Mouse (Mus musculus): ENCODE data around the gene Eml2. TPM values are rescaled to one million over a fixed set of nuclear protein-coding genes. Genes with fewer than 3 reads are reported as not detected.

Gene Eml2
- polyA plus RNA-seq (2012) = 0.25 and 0.57 TPM in 2 replicates

DNA sequence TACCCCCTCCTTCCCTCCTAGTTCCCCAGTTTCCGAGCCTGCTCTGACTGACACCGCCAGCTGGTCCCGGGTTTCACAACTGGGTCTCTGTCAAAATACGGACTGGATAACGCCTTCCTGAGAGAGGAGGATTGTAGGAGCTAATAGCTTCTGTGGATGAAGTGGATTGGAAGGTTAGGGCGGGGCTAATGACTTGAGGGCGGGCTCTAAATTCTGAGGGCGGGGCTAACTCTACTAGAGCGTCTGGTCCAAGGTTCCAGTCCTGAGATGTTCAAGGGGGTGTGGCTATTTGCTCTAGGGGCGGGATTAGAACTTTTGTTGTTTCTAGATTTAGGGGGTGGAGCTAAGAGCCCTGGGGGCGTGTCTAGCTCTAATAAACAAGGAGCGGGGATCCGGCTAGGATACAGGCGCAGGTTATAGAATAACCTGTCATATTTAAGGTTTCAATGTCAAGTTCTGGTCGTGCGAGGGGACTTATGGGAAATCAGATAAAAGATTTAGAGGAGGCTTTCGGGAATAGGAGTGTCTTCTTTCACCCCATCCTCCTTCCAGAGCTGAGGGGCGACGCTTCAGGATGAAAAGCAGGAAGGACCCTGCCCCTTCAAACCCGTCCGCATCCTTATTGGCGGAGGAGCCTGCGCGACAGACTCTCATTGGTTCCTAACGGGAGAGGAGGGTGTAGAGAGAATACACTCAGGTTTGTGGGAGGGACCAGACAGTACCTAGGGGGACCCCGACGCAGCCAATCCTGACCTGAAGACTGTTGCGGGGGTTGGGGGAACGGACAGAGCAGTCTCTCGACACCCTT, at the start of gene Eml2:
TSS of gene Eml2 (plus strand) at position 714 of the 808 bp plus-strand sequence.
- Histone ChIP-seq H3K36me3 (ENCODE audit: control insufficient read depth) (no peaks in the 10 kb centered on the region), H3K4me1 (ENCODE audit: control insufficient read depth) (peaks cover 41% of the 10 kb centered on the region), H3K4me3 (replicated peaks) (no peak within 1 kb of the TSS), H3K27me3 (ENCODE audit: control insufficient read depth) (peaks cover 93% of the 10 kb centered on the region), H3K9me3 (ENCODE audit: control insufficient read depth, low read length) (peaks cover 9% of the 10 kb centered on the region)
- TF ChIP-seq GATA1 (IDR thresholded peaks at IDR 0.05; ENCODE audit: low read length) (no peak), TAL1 (IDR thresholded peaks at IDR 0.05; ENCODE audit: low read length) (no peak)

DNA sequence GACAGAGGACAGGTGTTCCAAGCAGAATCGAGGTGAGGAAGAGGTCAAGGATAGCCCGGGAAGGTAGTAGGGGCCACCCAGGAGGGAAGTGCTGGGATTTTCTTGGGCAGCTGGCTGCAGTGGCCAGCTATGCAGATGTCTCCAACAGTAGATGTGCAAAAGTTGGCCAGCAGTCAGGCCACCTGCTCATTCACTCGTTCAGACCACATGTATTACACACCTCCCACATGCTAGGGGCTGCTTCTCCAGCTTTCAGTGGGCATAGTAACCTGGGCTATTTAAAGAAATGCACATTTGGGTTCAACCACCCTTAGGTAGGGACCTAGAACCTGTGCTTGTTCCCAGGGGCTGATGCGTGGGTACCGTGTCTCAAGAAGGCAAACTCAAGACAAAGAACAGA, 48.5 kb upstream of the Eml2 start:
- H3K36me3 ChIP-seq (ENCODE audit: control insufficient read depth) = peaks cover 37% of the 10 kb centered on the region
- H3K9me3 ChIP-seq (ENCODE audit: control insufficient read depth, low read length) = no peaks in the 10 kb centered on the region
- no peak for TF ChIP-seq GATA1 (IDR thresholded peaks at IDR 0.05; ENCODE audit: low read length)
- no peak for TF ChIP-seq TAL1 (IDR thresholded peaks at IDR 0.05; ENCODE audit: low read length)
- H3K4me1 ChIP-seq (ENCODE audit: control insufficient read depth) = peaks cover 15% of the 10 kb centered on the region
- H3K27me3 ChIP-seq (ENCODE audit: control insufficient read depth) = no peaks in the 10 kb centered on the region
- H3K4me3 ChIP-seq (replicated peaks) = no peak overlapping the region

DNA sequence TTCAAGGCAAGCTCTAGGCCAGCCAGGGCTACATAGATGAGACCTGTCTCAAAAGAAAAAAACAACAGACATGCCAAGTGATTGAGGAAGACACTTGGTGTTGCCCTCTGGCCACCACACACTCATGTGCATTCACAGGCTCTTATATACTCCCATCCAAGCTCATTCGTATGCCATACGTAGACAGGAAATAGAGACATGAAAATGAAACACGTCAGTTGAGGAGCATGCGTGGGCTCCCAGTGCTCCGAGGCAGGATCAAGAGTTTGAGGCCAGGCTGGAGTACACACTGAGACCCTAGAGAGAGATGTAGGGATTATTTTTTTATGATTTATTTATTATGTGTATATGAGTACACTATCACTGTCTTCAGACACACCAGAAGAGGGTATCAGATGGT, 46.8 kb upstream of the Eml2 start:
- Histone ChIP-seq H3K4me3 (replicated peaks) (no peak overlapping the region), H3K27me3 (ENCODE audit: control insufficient read depth) (no peaks in the 10 kb centered on the region), H3K4me1 (ENCODE audit: control insufficient read depth) (peaks cover 15% of the 10 kb centered on the region), H3K36me3 (ENCODE audit: control insufficient read depth) (peaks cover 42% of the 10 kb centered on the region), H3K9me3 (ENCODE audit: control insufficient read depth, low read length) (no peaks in the 10 kb centered on the region)
- TF ChIP-seq TAL1 (IDR thresholded peaks at IDR 0.05; ENCODE audit: low read length) (no peak), GATA1 (IDR thresholded peaks at IDR 0.05; ENCODE audit: low read length) (no peak)

DNA sequence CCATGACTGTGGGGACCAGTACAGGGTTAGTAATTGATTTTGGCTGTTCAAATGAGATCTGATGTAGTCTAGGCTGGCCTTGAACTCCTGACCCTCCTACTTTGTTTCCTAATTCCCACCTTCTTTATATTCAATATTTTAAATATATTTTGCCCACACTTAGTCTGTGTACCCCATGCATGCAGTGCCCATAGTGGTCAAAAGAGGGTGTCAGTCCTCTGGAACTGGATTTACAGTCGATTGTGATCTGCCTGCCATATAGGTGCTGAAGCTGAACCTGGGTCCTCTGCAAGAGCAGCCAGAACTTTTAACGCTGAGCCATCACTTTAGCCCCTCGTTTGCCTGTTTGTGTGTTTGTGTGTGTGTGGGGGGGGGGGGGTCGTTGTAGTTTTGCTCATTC, 45.6 kb upstream of the Eml2 start:
- peaks cover 15% of the 10 kb centered on the region for H3K4me1 ChIP-seq (ENCODE audit: control insufficient read depth)
- TF ChIP-seq GATA1 (IDR thresholded peaks at IDR 0.05; ENCODE audit: low read length) (no peak), TAL1 (IDR thresholded peaks at IDR 0.05; ENCODE audit: low read length) (no peak)
- H3K36me3 ChIP-seq (ENCODE audit: control insufficient read depth) = peaks cover 49% of the 10 kb centered on the region
- no peaks in the 10 kb centered on the region for H3K9me3 ChIP-seq (ENCODE audit: control insufficient read depth, low read length)
- no peak overlapping the region for H3K4me3 ChIP-seq (replicated peaks)
- no peaks in the 10 kb centered on the region for H3K27me3 ChIP-seq (ENCODE audit: control insufficient read depth)

DNA sequence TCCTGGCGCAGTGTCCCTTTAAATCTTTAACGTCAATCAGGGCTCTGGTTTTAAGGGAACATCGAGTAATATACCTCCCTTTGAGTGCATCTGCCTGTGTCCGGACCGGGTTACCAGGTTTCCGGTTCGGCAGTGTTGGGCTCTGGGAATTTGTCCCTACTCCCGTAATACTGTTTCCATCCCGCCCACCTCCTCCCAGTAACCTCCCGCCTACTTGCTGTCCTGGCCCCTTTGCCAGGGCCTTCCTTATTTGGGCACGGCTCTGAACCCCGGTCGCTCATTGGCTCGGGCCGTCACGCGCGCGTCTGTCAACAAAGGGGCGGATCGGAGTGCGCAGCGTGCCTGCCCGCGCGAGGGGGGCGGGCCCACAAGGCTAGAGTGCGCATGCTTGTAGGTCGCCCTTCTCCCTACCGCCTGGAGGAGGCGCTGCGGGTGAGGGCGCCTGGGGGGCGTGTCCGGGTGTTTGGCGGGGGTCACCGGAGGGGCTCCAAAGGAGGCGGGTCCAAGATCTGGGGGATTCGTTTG, 44.8 kb upstream of the Eml2 start:
- Histone ChIP-seq H3K4me3 (replicated peaks) (peak overlapping the region; percentile 61), H3K27me3 (ENCODE audit: control insufficient read depth) (no peaks in the 10 kb centered on the region), H3K4me1 (ENCODE audit: control insufficient read depth) (peaks cover 15% of the 10 kb centered on the region), H3K9me3 (ENCODE audit: control insufficient read depth, low read length) (peaks cover 5% of the 10 kb centered on the region), H3K36me3 (ENCODE audit: control insufficient read depth) (peaks cover 50% of the 10 kb centered on the region)
- no peak for TF ChIP-seq TAL1 (IDR thresholded peaks at IDR 0.05; ENCODE audit: low read length)
- TF ChIP-seq GATA1 (IDR thresholded peaks at IDR 0.05; ENCODE audit: low read length) = no peak

DNA sequence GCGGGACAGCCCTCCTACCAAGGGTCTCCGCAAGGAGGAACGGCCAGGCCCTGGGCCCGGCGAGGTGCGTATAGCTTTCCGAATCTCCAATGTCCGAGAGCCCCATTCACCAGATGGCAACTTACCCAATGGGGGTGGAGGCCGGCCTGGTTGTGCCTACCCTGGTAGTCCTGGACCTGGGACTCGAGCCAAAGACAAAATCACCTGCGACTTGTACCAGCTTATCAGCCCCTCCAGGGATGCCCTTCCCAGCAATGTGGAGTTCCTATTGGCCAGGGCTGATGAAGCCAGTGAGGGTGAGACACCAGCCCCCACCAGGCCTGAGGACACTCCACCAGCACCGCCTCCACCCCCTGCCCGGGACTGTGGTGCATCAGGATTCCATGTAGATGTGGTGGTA, 40.1 kb upstream of the Eml2 start:
- TF ChIP-seq TAL1 (IDR thresholded peaks at IDR 0.05; ENCODE audit: low read length) (no peak), GATA1 (IDR thresholded peaks at IDR 0.05; ENCODE audit: low read length) (no peak)
- Histone ChIP-seq H3K36me3 (ENCODE audit: control insufficient read depth) (peaks cover 69% of the 10 kb centered on the region), H3K4me1 (ENCODE audit: control insufficient read depth) (peaks cover 11% of the 10 kb centered on the region), H3K9me3 (ENCODE audit: control insufficient read depth, low read length) (peaks cover 13% of the 10 kb centered on the region), H3K27me3 (ENCODE audit: control insufficient read depth) (no peaks in the 10 kb centered on the region), H3K4me3 (replicated peaks) (no peak overlapping the region)

DNA sequence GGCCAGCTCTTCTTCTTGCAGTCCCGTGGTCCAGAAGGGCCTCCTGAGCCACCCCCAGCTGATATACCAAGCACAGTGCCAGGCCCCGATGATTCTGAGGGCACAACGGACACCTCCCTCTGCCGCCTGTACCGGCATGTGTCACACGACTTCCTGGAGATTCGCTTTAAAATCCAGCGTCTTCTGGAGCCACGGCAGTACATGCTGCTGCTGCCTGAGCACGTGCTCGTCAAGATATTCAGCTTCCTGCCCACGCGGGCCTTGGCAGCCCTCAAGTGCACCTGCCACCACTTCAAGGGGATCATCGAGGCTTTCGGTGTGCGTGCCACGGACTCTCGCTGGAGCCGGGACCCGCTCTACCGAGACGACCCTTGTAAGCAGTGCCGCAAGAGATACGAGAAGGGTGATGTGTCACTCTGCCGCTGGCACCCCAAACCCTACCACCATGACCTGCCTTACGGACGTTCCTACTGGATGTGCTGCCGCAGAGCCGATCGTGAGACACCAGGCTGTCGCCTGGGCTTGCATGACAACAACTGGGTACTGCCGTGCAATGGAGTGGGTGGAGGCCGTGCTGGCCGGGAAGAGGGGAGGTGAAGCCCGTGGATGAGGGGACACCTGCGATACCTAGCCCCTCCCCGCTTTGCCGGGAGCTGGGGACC, 39.4 kb upstream of the Eml2 start:
- Histone ChIP-seq H3K36me3 (ENCODE audit: control insufficient read depth) (peaks cover 70% of the 10 kb centered on the region), H3K9me3 (ENCODE audit: control insufficient read depth, low read length) (peaks cover 13% of the 10 kb centered on the region), H3K4me1 (ENCODE audit: control insufficient read depth) (peaks cover 5% of the 10 kb centered on the region), H3K27me3 (ENCODE audit: control insufficient read depth) (no peaks in the 10 kb centered on the region), H3K4me3 (replicated peaks) (no peak overlapping the region)
- TF ChIP-seq TAL1 (IDR thresholded peaks at IDR 0.05; ENCODE audit: low read length) = no peak
- no peak for TF ChIP-seq GATA1 (IDR thresholded peaks at IDR 0.05; ENCODE audit: low read length)

DNA sequence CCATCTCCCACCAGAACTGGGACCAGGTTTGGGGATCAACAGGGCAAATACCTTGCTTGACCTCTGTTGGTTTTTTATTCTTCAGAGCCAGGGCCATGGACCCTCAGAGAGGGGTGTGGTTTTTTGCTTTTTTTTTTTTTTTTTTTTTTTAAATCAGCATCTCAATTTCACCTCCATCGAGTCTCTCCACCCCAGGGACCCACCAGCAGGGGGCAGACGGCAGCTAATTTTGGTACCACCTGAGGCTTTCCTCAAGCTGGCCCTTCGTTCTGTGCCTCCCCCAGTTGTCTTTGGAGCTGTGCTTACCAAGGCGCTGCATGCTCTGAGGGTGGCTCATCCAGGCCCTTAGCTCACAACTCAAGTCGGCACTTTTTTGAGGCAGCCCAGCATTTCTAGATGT, 38.8 kb upstream of the Eml2 start:
- Histone ChIP-seq H3K9me3 (ENCODE audit: control insufficient read depth, low read length) (peaks cover 13% of the 10 kb centered on the region), H3K4me1 (ENCODE audit: control insufficient read depth) (0 out of 2 replicates have a peak, but pooled peaks cover 2% of the 10 kb centered on the region), H3K4me3 (replicated peaks) (no peak overlapping the region), H3K36me3 (ENCODE audit: control insufficient read depth) (peaks cover 70% of the 10 kb centered on the region), H3K27me3 (ENCODE audit: control insufficient read depth) (no peaks in the 10 kb centered on the region)
- TF ChIP-seq TAL1 (IDR thresholded peaks at IDR 0.05; ENCODE audit: low read length) = no peak
- no peak for TF ChIP-seq GATA1 (IDR thresholded peaks at IDR 0.05; ENCODE audit: low read length)

DNA sequence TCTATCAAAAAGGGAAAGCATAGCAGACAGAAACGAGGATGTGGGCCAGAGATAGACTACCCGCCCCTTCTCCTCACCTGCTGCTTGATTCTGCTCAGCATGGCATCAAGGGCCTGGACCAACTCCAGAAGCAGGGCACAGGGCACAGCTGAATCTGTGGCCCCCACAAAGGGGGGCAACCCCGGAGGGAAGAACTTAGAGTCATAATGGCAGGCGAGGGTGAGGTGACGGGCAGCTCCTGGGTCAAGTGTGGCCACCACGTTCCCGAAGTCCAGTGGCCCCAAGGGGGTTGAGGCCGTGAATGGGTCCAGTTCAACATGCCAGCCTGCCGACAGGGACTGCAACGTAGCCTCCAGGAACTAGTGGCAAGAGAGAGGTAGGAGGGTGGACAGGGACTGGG, 29.4 kb upstream of the Eml2 start:
- Histone ChIP-seq H3K4me1 (ENCODE audit: control insufficient read depth) (peaks cover 47% of the 10 kb centered on the region), H3K4me3 (replicated peaks) (no peak overlapping the region), H3K9me3 (ENCODE audit: control insufficient read depth, low read length) (no peaks in the 10 kb centered on the region), H3K27me3 (ENCODE audit: control insufficient read depth) (peaks cover 13% of the 10 kb centered on the region), H3K36me3 (ENCODE audit: control insufficient read depth) (peaks cover 13% of the 10 kb centered on the region)
- TF ChIP-seq TAL1 (IDR thresholded peaks at IDR 0.05; ENCODE audit: low read length) = no peak
- no peak for TF ChIP-seq GATA1 (IDR thresholded peaks at IDR 0.05; ENCODE audit: low read length)
